Mouse (Mus musculus) mouse embryonic stem cell (cell line): ENCODE measurements around the gene Ccnjl.

Experiments
- in situ Hi-C, 2 experiments: fragments of 300-500 bp; cut with MboI; formaldehyde crosslinking; loops; 1 replicate in 1 of 2; 3 replicates in 1 of 2; pipeline ENCODE4 v1.14.3; 2019 to 2020; ENCODE audit warnings: low sequenced_read_pairs in 2 of 2, low pct_unique_long_range_greater_than_20kb in 1 of 2, mixed read lengths in 1 of 2; ENCODE audit not compliant: unreplicated experiment in 1 of 2

Gene Ccnjl

GRCm38 (mm10) chr11:43604207-43604606, 75.6 kb downstream of the Ccnjl start:
- in situ Hi-C loops, result no loop called here

GRCm38 (mm10) chr11:43604891-43605290, 76.3 kb downstream of the Ccnjl start:
- in situ Hi-C loops, result no loop called here

GRCm38 (mm10) chr11:43605859-43606258, 77.3 kb downstream of the Ccnjl start:
- in situ Hi-C loops, result no loop called here

GRCm38 (mm10) chr11:43608440-43608839, 79.9 kb downstream of the Ccnjl start:
- in situ Hi-C loops, result no loop called here

- in situ Hi-C loops, result no loop called here
These were observed 81.5 kb downstream of the Ccnjl start for GRCm38 (mm10) chr11:43610006-43610661.

GRCm38 (mm10) chr11:43610662-43611033, 82.1 kb downstream of the Ccnjl start:
- in situ Hi-C loops, result no loop called here

GRCm38 (mm10) chr11:43612834-43613488, 84.4 kb downstream of the Ccnjl start:
- in situ Hi-C loops, result no loop called here

GRCm38 (mm10) chr11:43617924-43618323, 89.3 kb downstream of the Ccnjl start:
- in situ Hi-C loops, result no loop called here

GRCm38 (mm10) chr11:43618403-43618802, 89.8 kb downstream of the Ccnjl start:
- in situ Hi-C loops, result no loop called here

- in situ Hi-C loops, result no loop called here
These were observed 93.2 kb downstream of the Ccnjl start for GRCm38 (mm10) chr11:43621769-43622168.

GRCm38 (mm10) chr11:43624341-43624740, 95.8 kb downstream of the Ccnjl start:
- in situ Hi-C loops, result no loop called here

GRCm38 (mm10) chr11:43626300-43626926, 97.8 kb downstream of the Ccnjl start:
- in situ Hi-C loops, result no loop called here

- in situ Hi-C loops, result no loop called here
These were observed 98.5 kb downstream of the Ccnjl start for GRCm38 (mm10) chr11:43626927-43627645.

- in situ Hi-C loops, result no loop called here
These were observed 103.1 kb downstream of the Ccnjl start for GRCm38 (mm10) chr11:43631645-43632044.

GRCm38 (mm10) chr11:43632566-43632965, 104.0 kb downstream of the Ccnjl start:
- in situ Hi-C loops, result no loop called here

- in situ Hi-C loops, result no loop called here
These were observed 104.6 kb downstream of the Ccnjl start for GRCm38 (mm10) chr11:43633165-43633564.

- in situ Hi-C loops, result no loop called here
These were observed 105.2 kb downstream of the Ccnjl start for GRCm38 (mm10) chr11:43633658-43634401.
